Mouse (Mus musculus): Measurements from ENCODE around the gene Mettl16. TPM values are rescaled to one million over a fixed set of nuclear protein-coding genes. Genes with fewer than 3 reads are reported as not detected.
"Not testable (repeated sequence)": the region's sequence is repeated elsewhere in the genome, so short reads cannot be mapped to it uniquely, and the experiment has no call there.

The Mettl16 gene
- total RNA-seq, 2 experiments from 2014 or later, result 1.3 to 9.7 TPM

DNA sequence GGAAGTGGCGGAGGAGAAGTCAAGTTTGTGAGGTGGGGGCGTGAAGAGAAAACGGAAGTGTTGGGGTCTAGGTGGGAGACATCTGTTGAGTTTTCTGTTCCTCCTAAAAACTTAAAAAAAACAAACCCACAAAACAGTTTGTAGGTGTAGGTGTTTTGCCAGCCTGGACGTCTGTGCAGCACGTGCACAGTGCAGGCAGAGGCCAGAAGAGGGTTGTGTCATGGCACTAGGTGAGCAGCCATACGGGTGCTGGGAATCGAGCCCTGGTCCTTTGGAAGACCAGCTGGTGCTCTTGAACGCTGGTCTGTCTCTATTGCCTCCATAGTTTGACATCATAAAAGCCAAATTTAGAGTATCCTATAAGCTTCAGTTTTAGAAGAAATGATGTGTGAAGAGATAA is 604 bp downstream of the Mettl16 start:
- no peak for ATAC-seq (replicated peaks; ENCODE audit: low FRiP score, poor library complexity, severe bottlenecking)

DNA sequence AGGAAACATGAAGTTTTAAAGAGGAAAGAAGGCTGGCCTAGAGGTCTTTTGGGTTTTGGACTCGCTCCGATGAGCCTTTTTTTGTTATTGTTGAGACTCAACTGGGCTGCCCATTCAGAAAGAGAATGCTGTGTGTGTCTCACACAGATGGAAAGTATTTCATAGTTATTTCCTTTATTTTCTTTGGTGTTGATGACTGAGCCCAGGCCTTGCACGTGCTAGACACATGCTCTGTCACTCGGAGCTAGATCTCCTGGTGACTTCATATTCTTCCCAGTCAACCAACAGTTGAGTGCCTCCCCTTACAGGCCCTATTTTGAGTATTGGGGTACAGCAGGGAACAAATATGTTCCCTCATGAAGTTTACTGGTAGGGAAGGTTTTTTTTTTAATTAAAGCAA is 1.0 kb downstream of the Mettl16 start:
- no peak for ATAC-seq (replicated peaks; ENCODE audit: low FRiP score, poor library complexity, severe bottlenecking)

DNA sequence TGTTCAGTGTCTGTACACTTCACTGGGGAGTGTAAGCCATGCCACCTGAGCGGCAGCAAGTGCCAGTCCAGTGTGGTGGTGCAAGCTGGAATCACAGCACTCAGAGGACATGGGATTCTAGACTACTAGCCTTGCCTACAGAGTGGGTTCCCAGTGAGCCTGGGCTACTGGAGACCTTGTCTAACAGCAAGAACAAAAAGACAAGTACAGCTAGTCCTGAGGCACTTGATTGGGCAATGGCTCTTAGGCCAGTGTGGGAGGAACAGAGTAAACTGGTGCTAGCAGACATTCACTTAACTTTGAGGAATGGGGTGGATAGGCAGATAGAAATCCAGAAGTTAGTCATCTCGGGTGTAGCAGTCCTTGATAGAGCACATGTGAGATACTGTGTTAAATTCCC is 1.8 kb downstream of the Mettl16 start:
- no peak for ATAC-seq (replicated peaks; ENCODE audit: low FRiP score, poor library complexity, severe bottlenecking)

DNA sequence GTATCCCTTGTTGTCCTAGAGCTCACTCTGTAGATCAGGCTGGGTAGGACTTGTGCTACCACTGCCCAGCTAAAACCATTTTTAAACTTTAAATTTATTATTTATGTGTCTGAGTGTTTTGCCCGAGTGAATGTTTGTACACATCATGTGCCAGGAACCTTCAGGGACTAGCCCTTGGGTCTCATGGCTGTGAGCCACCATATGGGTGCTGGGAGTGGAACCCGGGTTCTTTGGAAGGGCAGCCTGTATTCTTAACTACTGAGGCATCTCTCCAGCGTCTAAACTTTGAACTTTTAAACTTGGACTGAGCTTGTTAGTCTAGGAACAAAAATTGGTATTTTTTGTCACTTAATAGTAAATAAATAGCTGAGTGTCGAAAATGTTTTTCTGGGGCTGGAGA is 22.2 kb downstream of the Mettl16 start:
- ATAC-seq (replicated peaks; ENCODE audit: low FRiP score, poor library complexity, severe bottlenecking), result no peak

DNA sequence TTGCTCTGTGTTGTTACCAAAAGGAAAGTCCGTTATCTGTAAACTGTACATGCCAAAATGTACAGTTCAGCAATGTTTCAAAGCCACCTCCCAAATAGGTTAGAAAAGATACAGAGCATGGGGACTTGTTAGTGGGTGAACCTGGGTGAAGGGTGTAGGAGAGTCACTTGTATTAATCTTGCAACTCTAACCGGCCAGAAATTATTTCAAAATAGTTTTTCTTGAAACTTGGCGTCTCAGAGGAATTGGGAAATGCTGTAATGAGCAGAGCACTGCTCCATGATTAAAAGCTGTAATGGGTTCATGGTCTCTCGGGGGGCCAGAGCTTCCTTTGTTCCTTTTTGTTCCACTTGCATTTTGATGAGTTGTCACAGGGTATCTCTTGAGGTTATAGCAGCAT is 30.0 kb downstream of the Mettl16 start:
- ATAC-seq (replicated peaks; ENCODE audit: low FRiP score, poor library complexity, severe bottlenecking), result no peak

DNA sequence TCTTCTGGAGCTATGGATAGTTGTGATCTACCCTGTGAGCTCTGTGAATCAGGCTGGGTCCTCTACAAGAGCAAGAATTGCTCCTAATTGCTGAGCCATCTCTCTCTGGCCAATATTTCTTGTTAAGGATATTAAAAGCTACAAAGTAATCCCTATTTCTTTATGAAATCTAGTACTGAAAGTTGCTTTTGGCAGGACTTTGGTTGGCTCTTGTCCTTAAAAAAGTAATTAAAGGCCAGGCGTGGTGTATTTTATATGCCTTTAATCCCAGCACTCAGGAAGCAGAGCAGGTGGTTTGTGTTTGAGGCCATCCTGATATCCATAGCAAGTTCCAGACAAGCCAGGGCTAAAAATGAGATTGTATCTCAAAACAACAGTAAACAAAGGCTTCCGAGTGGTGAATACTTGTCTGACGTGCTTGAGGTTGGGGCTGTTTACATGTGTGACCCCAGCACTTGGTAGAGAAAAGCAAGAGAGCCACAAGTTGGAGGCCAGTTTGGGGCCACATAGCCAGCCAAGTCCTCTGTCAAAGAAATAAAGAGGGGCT is 33.5 kb downstream of the Mettl16 start:
- ATAC-seq (replicated peaks; ENCODE audit: low FRiP score, poor library complexity, severe bottlenecking), result no peak

DNA sequence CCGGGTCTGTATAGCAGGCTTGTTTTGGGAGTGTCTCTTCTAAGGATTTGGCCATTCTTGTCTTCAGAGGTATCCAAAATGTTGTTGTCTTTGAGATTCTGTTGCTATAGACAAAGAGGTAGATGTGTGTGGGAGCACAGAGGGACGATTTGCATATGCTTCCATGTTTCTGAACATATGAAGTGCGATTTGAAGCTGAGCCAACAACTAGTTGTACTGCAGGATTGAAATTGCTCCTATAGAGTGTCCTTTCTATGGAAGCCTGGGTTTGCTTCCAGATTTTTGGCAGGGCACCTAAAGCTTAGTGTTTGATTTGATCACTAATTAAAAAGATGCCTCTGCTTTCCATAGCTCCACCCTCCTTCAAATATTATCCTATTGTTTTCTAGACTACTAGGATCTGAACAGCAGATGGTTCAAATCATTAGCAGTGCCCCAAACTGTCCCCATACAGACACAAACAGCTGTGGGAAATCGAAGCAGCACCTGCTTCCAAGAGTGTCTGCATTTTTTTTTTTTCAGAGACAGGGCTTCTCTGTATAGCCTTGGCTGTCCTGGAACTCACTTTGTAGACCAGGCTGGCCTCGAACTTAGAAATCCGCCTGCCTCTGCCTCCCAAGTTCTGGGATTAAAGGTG is 36.7 kb downstream of the Mettl16 start:
- no peak for ATAC-seq (replicated peaks; ENCODE audit: low FRiP score, poor library complexity, severe bottlenecking)

DNA sequence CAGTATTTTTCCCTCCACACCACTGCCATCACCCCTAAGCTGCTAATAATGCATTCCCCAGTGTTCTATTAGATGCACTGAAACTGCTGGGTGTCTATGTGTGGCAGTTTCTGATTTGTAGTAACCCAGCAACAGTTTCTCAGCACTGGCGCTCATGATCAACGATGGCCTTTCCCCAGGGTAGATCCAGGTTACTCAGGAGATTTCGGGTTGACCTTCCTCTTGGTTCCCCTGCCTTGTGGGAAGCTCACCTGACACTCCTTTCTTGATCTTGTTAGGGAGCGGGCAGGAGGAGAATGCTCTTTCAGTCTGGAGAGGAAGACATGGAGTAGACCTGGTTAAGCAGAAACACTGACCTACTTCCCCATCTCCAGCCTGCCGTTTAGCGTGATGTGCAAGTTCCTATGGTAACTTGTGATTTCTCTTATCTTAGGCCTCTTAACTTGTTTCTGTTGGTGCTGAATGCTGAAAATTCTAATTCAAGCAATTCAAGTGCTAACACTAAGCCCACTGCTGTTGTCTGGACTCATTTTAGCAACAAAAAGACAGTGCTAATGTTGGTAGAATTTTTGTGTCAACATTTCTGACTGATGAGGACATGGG is 37.7 kb downstream of the Mettl16 start:
- ATAC-seq (replicated peaks; ENCODE audit: low FRiP score, poor library complexity, severe bottlenecking), result no peak

DNA sequence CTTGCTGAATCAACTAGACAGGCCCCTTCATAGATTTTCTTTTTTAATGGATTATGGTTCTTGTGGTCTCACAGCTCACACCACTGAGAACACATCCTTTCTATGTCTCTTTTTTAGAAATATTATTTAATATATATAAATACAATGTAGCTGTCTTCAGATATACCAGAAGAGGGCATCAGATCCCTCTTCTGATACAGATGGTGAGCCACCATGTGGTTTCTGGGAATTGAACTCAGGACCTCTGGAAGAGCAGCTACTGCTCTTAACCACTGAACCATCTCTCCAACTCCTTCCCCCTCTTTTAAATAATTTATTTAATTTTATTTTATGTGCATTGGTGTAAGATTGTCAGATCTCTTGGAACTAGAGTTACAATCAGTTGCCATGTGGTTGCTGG is 39.5 kb downstream of the Mettl16 start:
- ATAC-seq (replicated peaks; ENCODE audit: low FRiP score, poor library complexity, severe bottlenecking), result no peak

DNA sequence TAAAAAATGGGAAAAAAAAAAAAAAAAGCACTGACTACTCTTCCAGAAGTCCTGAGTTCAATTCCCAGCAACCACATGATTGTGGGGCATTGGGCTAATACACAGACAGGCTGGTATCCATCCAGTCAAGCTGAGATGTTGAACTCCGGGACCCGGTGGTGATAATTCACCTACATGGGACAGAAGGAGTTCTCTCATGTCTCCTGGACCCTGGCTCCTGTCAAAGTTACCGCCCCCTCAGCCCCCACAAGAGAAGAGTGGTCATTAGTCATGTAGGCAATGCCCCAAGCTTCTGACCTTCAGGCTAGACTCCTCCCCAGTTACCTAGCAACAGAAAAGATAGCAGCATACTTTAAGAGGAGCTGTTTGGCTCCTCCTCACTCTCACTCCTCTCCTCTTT is 40.4 kb downstream of the Mettl16 start:
- ATAC-seq (replicated peaks; ENCODE audit: low FRiP score, poor library complexity, severe bottlenecking), result not testable (repeated sequence)

DNA sequence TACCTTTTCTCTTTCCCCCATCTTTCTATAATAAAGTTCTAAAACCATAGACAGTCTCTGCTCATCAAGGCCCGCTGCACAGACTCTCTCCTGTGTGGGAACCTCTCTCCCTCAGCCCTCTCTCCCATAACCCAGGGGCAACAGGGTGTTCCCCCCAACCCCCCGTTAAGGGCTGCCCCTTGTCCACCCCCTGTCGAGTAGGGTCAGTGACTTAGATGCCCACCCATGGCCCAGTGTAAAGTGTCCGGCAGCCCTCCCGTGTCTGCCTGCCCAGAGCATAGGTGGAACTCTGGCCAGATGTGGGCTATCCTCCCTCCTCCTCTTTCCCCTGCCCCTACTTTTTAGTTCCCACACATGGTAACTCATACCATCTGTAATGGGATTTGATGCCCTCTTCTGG is 40.9 kb downstream of the Mettl16 start:
- ATAC-seq (replicated peaks; ENCODE audit: low FRiP score, poor library complexity, severe bottlenecking), result no peak

DNA sequence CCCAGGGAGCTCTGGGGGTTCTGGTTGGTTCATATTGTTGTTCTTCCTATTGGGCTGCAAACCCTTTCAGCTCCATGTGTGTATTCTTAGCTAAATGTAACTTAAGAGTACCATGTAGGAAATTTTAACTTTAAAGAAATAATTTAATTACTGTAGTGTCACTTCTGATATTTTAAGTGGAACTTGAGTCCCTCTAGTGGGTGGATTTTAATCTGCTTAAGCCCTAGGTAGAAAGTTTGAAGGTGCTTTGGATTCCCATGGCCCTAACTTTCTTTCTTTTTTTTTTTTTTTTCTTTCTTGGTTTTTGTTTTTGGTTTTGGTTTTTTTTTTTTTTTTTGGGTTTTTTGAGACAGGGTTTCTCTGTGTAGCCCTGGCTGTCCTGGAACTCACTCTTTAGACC is 45.2 kb downstream of the Mettl16 start:
- no peak for ATAC-seq (replicated peaks; ENCODE audit: low FRiP score, poor library complexity, severe bottlenecking)

DNA sequence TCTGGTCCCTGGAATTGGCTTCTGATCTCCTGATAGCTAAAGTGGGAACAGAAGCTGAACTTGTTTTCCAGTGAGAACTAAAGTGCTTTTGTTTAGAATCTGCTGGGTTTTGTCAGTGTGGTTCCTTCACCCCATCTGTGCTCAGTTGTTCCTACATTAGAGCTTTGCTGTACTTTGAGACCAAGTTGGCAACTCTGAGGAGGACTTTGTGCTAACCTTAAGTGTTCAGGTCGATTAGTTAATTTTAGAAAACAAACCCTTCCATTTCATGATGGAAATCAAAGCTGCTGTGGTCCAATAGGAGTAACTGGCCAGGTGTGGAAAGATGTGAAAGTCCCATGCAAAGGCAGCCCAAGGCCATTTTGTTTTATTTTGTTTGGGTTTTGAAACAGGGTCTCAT is 50.3 kb downstream of the Mettl16 start:
- no peak for ATAC-seq (replicated peaks; ENCODE audit: low FRiP score, poor library complexity, severe bottlenecking)

DNA sequence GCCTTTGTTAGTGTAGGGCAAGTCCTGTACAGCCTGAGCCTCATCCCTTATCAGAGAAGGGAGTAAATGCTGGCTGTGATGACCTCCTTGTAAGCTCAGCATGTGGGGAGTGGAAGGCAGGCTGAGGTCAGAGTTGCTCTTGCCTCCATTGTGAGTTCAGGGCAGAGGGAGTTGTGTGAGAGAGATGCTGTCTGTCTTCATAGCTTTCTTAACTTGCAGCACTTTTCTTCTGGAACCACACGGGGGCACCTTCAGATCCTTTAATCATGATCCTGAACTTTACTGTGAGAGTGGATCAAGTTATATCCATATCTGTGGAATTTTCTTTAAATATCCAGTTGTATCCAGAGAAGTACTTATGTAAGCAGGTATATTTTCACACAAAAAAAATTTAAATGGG is 50.8 kb downstream of the Mettl16 start:
- 0 out of 2 replicates have a peak, but pooled peaks have one; percentile 31 for ATAC-seq (replicated peaks; ENCODE audit: low FRiP score, poor library complexity, severe bottlenecking)

DNA sequence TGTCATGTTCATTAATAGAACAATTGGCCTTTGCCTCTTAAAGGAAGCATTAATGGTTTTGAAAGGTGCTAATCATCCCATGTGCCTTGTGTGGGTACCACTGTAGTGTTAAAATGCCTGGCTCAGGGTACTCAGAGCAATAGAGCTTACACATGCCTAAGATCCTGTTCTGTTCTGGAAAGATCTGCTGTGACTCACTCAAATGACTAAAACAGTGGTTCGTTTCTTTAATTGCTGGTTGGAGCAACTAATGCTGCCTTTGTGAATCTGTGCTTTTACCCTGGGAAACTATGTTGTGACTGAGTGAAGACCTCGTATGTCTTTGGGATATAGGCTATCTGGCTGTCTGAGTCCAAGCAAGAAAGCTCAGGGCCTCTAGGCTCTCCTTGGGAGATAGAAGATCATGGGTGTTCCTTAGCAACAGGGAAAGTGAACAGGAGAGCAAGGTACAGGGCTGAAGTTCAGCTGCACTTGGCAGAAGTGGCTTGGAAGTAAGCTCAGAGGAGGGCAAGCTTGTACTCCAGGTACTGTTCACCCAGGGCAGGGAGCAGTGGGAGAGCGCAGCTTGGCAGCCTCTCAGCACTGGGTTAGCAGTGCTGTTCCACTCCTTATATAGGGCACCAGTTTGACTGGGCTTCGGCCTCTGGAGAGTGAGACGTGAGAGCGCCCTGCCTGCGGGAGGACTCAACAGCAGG is 52.3 kb downstream of the Mettl16 start:
- no peak for ATAC-seq (replicated peaks; ENCODE audit: low FRiP score, poor library complexity, severe bottlenecking)

DNA sequence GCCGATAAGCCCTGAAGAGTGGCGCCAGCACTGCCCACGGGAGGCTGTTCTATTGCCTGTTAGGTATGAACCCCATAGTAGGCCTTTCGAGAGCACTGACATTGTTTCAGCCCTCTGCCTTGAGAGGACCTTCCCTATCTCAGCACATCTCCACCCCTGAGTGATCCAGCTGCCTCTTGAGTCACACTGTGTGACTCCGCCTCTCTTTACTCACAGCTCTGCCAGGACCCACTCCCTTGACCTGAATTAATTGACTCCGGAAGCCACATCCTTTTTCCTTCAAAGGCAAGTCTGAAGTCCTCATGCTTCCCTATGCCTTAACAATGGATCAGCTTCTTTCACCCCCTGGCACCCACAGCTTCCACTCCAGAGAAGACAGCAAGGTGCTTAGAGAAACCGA is 55.5 kb downstream of the Mettl16 start:
- ATAC-seq (replicated peaks; ENCODE audit: low FRiP score, poor library complexity, severe bottlenecking), result no peak

DNA sequence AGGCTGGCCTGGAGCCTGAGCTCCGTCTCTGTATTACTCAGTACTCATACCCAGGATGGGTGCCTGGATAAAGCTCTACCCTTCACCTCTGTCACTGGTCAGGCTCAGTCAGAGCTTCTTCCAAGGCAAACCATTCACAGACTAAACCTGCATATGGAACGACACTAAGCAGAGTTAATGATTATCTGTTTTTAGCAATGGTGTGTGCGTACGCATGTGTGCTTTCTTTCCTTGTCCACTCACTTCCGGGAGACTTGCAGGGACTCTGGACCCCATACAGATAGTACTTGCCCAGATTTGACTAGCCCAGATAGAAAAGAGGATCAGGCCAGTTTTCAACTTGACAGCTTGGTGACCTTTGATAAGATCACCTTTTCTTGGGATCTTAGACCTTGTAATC is 56.1 kb downstream of the Mettl16 start:
- no peak for ATAC-seq (replicated peaks; ENCODE audit: low FRiP score, poor library complexity, severe bottlenecking)

DNA sequence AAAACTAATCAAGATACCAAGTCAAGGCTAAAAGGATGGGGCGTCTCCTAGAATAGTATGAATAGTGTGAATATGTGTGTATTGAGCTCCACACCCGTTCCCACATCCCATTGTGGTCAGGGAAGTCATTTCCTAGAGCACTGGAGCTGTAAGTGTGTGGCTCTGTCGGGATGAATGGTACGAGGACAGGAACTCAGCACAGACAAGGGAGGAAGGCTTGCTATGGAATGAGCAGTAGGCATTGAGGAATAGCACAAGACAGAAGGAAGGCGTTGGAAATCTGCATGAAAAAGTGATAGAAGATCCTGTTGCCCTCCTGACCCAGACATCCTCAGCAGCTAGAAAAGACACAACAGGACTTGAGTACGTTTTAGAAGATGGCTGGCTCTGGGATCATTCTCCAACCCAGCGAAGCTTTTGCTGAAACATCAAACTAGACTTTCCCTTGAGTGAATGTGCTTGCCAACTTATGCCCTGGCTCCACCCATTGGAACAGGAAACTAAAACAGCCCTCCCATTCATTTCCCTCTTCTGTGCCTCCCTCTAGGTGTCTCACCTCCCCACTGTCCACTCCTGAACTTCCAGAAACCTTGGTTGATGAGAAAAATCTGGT is 57.3 kb downstream of the Mettl16 start:
- no peak for ATAC-seq (replicated peaks; ENCODE audit: low FRiP score, poor library complexity, severe bottlenecking)

DNA sequence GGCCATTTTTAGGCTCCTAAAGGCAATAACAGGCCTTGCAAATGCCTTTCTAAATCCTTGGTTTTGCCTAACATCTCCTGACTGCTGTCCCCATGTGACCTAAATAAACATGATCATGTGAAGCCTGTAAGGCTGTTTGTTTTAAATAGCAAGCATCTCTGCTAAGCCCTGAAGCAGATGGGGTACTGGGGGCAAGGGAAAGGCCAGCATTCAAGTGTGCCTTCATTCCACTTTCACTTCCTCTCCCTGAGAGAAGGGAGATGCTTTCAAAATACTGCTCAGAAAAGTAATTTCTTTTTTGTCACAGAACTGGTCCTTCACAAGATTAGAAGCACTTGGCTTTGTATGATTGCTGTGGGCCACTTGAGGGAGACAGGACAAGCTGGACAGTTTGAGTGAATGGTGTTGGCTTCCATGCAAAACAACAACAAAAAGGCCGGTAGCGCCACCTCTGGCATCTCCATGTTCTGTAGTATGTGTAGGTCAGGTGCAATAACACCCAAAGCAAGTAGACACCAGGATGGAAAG is 57.8 kb downstream of the Mettl16 start:
- ATAC-seq (replicated peaks; ENCODE audit: low FRiP score, poor library complexity, severe bottlenecking), result no peak

DNA sequence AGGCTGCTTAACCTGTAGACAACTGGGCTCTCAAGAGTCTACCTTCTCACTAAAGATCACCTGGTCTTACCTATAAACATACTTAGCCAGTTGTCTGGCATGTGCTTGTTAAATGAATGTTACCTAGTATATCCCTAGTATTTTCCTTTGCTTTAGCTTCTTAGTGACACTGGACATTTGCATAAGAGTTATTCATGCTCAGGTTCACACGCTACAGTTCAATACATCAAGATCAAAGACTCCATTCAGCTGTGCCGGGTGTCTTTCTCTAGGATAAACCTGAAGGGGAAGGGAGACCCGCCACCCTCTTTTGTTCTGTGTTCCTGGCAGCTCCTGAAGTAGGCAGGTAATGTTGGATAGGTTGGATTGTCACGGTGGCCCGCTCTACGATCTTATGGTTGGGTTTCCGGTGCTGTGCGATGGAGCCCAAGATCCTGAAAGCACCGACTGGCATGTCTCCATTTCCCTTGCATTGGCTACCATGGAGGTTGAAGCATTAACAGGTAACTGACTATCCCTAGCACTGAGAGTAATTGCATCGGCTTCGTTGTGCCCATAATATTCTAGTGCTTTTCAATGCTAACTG is 58.4 kb downstream of the Mettl16 start:
- ATAC-seq (replicated peaks; ENCODE audit: low FRiP score, poor library complexity, severe bottlenecking), result no peak
